Mouse (Mus musculus): ENCODE data around the gene Fig4. TPM values are rescaled to one million over a fixed set of nuclear protein-coding genes. Genes with fewer than 3 reads are reported as not detected.

Gene Fig4
- polyA plus RNA-seq, 1 experiment from 2014 or later, result 6.0 TPM

DNA sequence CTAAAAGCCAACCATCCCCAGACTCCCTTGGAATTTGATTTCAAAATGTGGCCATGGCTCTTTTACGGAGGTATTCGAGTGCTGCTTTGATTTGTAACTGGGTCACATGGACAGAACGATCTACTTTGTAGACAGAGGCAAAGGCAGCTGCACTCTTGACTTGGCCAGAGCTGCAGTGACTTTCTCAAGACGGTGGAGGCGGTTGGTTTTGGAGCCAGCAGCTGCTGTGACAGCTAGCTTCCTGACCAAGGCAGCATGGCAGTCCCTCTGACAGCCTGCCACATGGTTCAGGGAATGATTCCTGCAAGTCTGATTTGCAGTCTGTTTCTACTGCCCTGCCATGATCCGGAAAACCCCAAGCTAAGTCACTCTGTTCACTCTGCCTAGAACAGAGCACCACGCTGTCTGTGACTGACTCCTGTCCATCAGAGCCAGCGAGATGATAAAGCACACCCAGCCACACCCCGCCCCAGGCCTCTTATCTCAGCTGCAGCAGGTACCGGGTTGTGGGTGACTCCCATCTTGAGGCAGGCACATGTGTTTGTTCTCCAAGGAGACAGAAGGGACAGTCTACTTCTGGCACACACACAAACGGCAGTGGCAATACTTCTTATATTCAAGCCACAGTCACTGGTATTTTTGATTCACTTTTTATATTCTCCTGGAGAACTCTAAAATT lies 98.3 kb downstream of the Fig4 start:
- H3K4me3 ChIP-seq (ENCODE audit: low read depth, low read length), result no peak overlapping the region
- 38% methylated on average over 11 of the region's 11 CpGs for WGBS (ENCODE audit: insufficient replicate concordance)
- 0 out of 2 replicates have a peak, but pooled peaks have one; percentile 4 for TF ChIP-seq CTCF (IDR thresholded peaks at IDR 0.05; ENCODE audit: low read depth)
- TF ChIP-seq EP300 (IDR thresholded peaks at IDR 0.05; ENCODE audit: low read depth), result peak; percentile 99

DNA sequence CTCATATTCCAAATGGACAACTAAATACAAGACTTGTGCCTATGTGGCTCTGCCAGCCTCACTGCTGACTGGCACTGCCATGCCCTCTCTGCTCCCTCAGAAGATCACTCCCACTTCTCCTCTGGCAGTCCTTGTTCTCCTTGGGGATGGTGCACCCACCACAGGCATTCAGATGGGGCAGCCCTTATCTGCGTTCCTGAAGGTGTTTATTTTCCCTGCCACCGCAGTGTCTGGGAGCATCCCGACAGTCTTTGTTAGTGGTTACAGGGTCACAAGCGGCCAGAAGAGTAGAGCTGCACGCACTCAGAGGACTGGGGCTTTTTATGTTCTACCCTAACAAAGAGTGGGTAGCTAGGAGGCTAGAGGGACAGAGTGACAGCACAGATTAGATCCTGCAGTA lies 98.9 kb downstream of the Fig4 start:
- no peak for DNase-seq
- Histone ChIP-seq H3K27me3 (ENCODE audit: insufficient read depth, low read length) (no peaks in the 10 kb centered on the region), H3K36me3 (replicated peaks; ENCODE audit: insufficient read depth, low read length) (no peaks in the 10 kb centered on the region), H3K4me2 (ENCODE audit: low read depth, low read length) (peak overlapping the region; percentile 36), H3K9me3 (ENCODE audit: low read length) (no peaks in the 10 kb centered on the region), H3K27ac (ENCODE audit: low read depth) (peak overlapping the region; percentile 93), H3K4me1 (ENCODE audit: insufficient read depth) (peaks cover 31% of the 10 kb centered on the region), H3K4me3 (ENCODE audit: low read depth, low read length) (no peak overlapping the region), H3K9ac (replicated peaks) (peak overlapping the region; percentile 50)
- no peak for ATAC-seq
- TF ChIP-seq EP300 (IDR thresholded peaks at IDR 0.05; ENCODE audit: low read depth), result no peak
- TF ChIP-seq CTCF (IDR thresholded peaks at IDR 0.05; ENCODE audit: low read depth), result no peak
- WGBS (ENCODE audit: insufficient replicate concordance), result 43% methylated on average over 5 of the region's 5 CpGs

More for the DNA sequence above, 98.3 kb downstream of the Fig4 start:
- H3K27me3 ChIP-seq (ENCODE audit: insufficient read depth, low read length), result no peaks in the 10 kb centered on the region
- DNase-seq (peak; percentile 88), ATAC-seq (peak; percentile 90)
- H3K27ac ChIP-seq (ENCODE audit: low read depth), result peak overlapping the region; percentile 93
- H3K4me1 ChIP-seq (ENCODE audit: insufficient read depth), result peaks cover 36% of the 10 kb centered on the region
- peak overlapping the region; percentile 50 for H3K9ac ChIP-seq (replicated peaks)
- no peaks in the 10 kb centered on the region for H3K36me3 ChIP-seq (replicated peaks; ENCODE audit: insufficient read depth, low read length)
- no peaks in the 10 kb centered on the region for H3K9me3 ChIP-seq (ENCODE audit: low read length)
- H3K4me2 ChIP-seq (ENCODE audit: low read depth, low read length), result peak overlapping the region; percentile 36

DNA sequence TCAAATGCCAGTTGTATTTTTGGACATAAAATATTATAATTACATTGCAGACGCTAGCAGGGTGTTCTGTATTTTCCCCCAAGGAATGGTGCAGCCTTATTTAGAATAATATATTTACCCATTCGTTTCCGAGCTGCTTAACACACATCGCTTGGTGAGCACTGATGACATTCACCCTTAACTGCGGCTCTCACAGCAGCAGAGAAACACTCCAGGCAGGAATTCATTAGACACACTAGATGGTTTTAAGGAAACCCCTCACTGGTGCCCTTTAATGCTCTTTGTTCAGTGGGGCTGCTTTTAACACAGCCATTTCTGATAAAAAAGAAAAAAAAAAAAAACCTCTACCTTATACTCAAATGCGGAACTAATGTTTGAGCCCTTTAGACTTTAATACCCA lies 104.3 kb downstream of the Fig4 start:
- no peaks in the 10 kb centered on the region for H3K36me3 ChIP-seq (replicated peaks; ENCODE audit: insufficient read depth, low read length)
- H3K27me3 ChIP-seq (ENCODE audit: insufficient read depth, low read length), result no peaks in the 10 kb centered on the region
- H3K4me1 ChIP-seq (ENCODE audit: insufficient read depth), result peaks cover 25% of the 10 kb centered on the region
- H3K9me3 ChIP-seq (ENCODE audit: low read length), result no peaks in the 10 kb centered on the region
- WGBS (ENCODE audit: insufficient replicate concordance), result 89% methylated on average over 6 of the region's 6 CpGs
- H3K4me3 ChIP-seq (ENCODE audit: low read depth, low read length), result no peak overlapping the region
- no peak overlapping the region for H3K9ac ChIP-seq (replicated peaks)
- TF ChIP-seq CTCF (IDR thresholded peaks at IDR 0.05; ENCODE audit: low read depth) (no peak), EP300 (IDR thresholded peaks at IDR 0.05; ENCODE audit: low read depth) (no peak)
- H3K27ac ChIP-seq (ENCODE audit: low read depth), result no peak overlapping the region
- ATAC-seq, result no peak
- H3K4me2 ChIP-seq (ENCODE audit: low read depth, low read length), result no peak overlapping the region
- no peak for DNase-seq

DNA sequence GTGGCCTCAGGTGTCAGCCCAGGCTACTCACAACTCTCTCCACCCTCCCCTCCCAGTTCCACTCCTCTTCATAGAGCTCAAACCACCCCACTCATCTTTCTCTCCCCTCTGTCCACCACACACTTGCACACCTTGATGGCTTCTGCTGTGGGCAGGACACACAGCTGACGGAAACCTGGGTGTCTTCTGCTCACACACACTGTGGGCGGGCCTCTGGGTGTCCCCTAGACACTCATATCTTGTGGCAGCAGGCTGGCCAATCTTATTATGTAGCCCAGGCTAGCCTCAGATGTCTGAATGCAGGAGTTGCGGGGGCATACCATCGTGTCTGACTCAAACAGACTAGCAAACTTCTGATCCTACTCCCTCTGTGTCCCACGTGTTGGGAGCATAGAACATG lies 105.3 kb downstream of the Fig4 start:
- Histone ChIP-seq H3K4me3 (ENCODE audit: low read depth, low read length) (no peak overlapping the region), H3K27me3 (ENCODE audit: insufficient read depth, low read length) (no peaks in the 10 kb centered on the region), H3K36me3 (replicated peaks; ENCODE audit: insufficient read depth, low read length) (no peaks in the 10 kb centered on the region), H3K9me3 (ENCODE audit: low read length) (no peaks in the 10 kb centered on the region), H3K27ac (ENCODE audit: low read depth) (peak overlapping the region; percentile 87), H3K4me1 (ENCODE audit: insufficient read depth) (peaks cover 23% of the 10 kb centered on the region), H3K9ac (replicated peaks) (0 out of 2 replicates have a peak overlapping the region, but pooled peaks have one; percentile 3), H3K4me2 (ENCODE audit: low read depth, low read length) (no peak overlapping the region)
- 76% methylated on average over 5 of the region's 5 CpGs for WGBS (ENCODE audit: insufficient replicate concordance)
- ATAC-seq (peak; percentile 70), DNase-seq (no peak)
- TF ChIP-seq CTCF (IDR thresholded peaks at IDR 0.05; ENCODE audit: low read depth), result no peak
- TF ChIP-seq EP300 (IDR thresholded peaks at IDR 0.05; ENCODE audit: low read depth), result peak; percentile 31; the same call in 1 of the 2 replicates

DNA sequence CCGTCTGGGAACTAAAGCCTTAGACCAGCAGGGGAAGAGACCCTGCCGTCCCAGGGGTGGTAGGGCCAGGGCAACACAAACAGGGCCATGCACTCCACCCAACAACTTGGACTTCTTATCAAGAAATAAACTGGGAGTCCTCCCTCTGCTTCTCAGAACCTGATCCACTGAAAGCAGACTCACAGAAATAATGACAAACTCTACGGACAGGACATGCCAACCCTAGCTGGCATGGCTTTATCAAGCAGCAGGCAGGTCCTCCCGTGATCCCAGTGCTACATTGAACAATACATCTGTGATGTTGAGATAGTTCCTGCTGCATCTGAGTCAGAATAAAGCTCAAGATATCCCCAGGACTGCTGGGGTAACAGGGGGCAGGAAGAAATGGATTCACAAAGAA lies 106.8 kb downstream of the Fig4 start:
- TF ChIP-seq EP300 (IDR thresholded peaks at IDR 0.05; ENCODE audit: low read depth) (peak; percentile 97), CTCF (IDR thresholded peaks at IDR 0.05; ENCODE audit: low read depth) (no peak)
- Histone ChIP-seq H3K27me3 (ENCODE audit: insufficient read depth, low read length) (no peaks in the 10 kb centered on the region), H3K27ac (ENCODE audit: low read depth) (peak overlapping the region; percentile 87), H3K9me3 (ENCODE audit: low read length) (no peaks in the 10 kb centered on the region), H3K4me1 (ENCODE audit: insufficient read depth) (peaks cover 23% of the 10 kb centered on the region), H3K36me3 (replicated peaks; ENCODE audit: insufficient read depth, low read length) (no peaks in the 10 kb centered on the region), H3K9ac (replicated peaks) (peak overlapping the region; percentile 3), H3K4me3 (ENCODE audit: low read depth, low read length) (no peak overlapping the region), H3K4me2 (ENCODE audit: low read depth, low read length) (peak overlapping the region; percentile 4; the same call in 1 of the 2 replicates)
- ATAC-seq (peak; percentile 84), DNase-seq (peak; percentile 58)
- 57% methylated on average over 4 of the region's 4 CpGs for WGBS (ENCODE audit: insufficient replicate concordance)

DNA sequence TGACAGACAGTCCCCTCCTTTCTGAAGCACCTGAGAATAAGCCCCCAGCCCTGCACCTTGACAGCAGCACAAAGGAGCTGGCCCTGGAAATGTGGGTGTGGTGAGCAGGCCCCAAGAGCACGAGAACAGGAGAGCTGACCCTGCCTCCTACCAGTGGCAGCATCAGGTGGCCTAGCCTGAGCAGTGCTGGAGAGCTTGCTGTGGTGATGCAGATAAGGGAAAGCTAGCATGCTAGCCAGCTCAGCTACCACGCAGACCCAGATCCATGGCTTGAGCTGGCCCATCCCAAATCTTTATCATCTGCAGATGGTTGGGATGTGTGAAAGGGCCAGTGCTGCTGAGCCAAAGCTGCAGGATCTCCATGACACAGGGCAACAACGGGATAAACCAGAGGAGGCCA lies 113.7 kb downstream of the Fig4 start:
- no peaks in the 10 kb centered on the region for H3K27me3 ChIP-seq (ENCODE audit: insufficient read depth, low read length)
- no peak overlapping the region for H3K4me3 ChIP-seq (ENCODE audit: low read depth, low read length)
- 0 out of 2 replicates have a peak overlapping the region, but pooled peaks have one; percentile 7 for H3K9ac ChIP-seq (replicated peaks)
- TF ChIP-seq EP300 (IDR thresholded peaks at IDR 0.05; ENCODE audit: low read depth) (peak; percentile 83), CTCF (IDR thresholded peaks at IDR 0.05; ENCODE audit: low read depth) (no peak)
- no peaks in the 10 kb centered on the region for H3K9me3 ChIP-seq (ENCODE audit: low read length)
- H3K27ac ChIP-seq (ENCODE audit: low read depth), result peak overlapping the region; percentile 79
- ATAC-seq, result peak; percentile 100
- H3K4me2 ChIP-seq (ENCODE audit: low read depth, low read length), result 0 out of 2 replicates have a peak overlapping the region, but pooled peaks have one; percentile 2
- DNase-seq, result peak; percentile 62
- 52% methylated on average over 3 of the region's 3 CpGs for whole genome bisulfite sequencing (ENCODE audit: insufficient replicate concordance)
- H3K36me3 ChIP-seq (replicated peaks; ENCODE audit: insufficient read depth, low read length), result peaks cover 5% of the 10 kb centered on the region; the same call in 1 of the 2 replicates
- H3K4me1 ChIP-seq (ENCODE audit: insufficient read depth), result peaks cover 4% of the 10 kb centered on the region; the same call in 1 of the 2 replicates
